Mouse (Mus musculus): Measurements from ENCODE around the gene Ublcp1. TPM values are rescaled to one million over a fixed set of nuclear protein-coding genes. Genes with fewer than 3 reads are reported as not detected.

Ublcp1 gene
- total RNA-seq (2023) = 17.8 TPM

DNA sequence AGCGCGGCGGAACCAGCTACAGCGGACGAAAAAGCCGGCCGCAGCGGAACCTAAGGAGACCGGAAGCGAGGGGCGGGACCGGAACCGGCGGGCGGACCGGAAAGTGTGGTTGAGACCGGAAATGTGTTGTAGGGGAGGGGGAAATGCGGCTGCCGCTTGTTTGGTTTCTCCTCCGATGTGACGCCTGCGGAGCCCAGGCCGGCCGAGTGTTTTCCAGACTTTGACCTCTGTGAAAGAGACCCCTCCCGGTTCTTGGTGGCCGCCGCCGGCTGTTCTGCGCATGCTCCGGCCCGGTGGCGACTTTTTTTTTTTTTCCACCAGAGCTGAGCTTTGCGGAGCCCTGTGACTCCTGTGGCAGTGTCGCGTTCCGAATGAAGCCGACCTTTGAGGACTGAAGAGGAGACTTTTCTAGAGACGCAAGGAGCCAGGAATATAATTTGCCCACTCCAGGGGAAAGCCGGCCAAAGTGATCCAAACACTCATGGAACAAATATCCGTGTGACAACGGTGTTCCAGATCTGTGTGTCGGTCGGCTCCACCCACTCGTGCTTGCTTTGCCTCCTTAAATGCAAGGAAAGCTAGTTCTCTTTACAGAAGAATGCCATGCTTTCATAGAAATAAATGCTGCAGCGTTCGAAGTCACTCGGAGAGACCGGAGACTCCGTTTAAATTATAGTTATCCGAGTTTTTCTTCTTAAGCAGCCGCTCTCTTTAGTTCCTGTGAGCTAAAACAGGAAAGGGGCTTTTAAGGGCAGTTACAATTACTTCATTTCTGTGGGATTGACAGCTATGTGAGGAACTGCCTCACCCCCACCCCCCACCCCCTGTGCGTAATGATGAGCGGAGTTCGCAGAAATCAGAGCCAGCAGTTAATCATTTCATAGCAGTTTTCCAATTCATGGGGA lies at the start of gene Ublcp1:
Gene Ublcp1 (minus strand): TSS at position 67 of the 905 bp plus-strand sequence.

DNA sequence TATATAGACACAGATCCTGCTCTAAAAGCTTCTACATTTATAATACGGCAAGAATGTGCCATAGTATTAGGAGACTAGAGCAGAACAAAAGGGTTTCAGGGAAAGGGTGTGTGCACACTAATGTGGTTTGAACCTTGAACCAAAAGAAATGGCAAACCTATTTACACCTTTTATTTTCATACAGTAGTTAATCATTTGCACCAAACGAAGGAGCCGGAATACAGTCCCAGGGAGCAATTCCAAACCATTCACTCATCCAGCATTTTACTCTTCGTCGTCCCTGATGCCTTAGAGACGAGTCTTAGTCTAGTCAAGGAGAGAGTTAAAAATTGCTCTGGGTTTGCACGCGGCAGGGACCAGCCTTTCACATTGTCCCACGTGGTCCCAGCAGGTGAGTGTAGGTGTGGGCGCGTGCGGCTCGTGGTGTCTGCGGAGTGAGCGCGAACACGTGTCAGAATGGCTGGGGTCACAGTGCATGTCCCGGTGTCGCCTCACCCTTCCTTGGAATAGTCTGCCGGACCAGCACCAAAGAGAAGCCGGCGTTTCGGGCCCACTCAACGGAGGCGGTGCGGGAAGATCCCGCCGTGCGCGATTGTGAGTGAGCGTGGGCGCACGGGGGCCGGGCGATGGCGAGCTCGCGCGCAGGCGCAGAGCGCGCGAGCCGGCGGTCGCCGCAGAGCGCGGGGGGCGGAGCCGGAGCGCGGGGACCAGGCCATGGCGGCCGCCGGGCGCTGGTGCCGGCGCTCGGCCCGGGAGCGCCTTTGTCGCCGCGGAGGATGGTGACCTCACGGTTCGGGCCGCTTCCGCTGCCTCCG lies 48.2 kb upstream of the Ublcp1 start, which contains the start of gene Rnf145:
Gene Rnf145 (plus strand): TSS at position 684 of the 815 bp plus-strand sequence.

Other genes starting within 250 kb of the Ublcp1 start
- not detected for gene Il12b, start 70.4 kb downstream of the Ublcp1 start, total RNA-seq (2023)
- gene Rnf145, start 48.5 kb upstream of the Ublcp1 start, total RNA-seq (2023) = 163 TPM
- 35.8 TPM for gene Ebf1, start 146.8 kb upstream of the Ublcp1 start, total RNA-seq (2023)